Mouse (Mus musculus) urinary bladder, postnatal 25 days (tissue): ENCODE data around the gene Mttp.

Experiments used
- DNase-seq: peaks from one replicate; pipeline ENCODE4 v3.0.0; 2022; ENCODE audit warnings: low spot score

Gene Mttp

GRCm38 (mm10) chr3:138134528-138134927 lies 10.2 kb downstream of the Mttp start:
- DNase-seq = no peak

GRCm38 (mm10) chr3:138133916-138134315 lies 10.9 kb downstream of the Mttp start:
- no peak for DNase-seq

GRCm38 (mm10) chr3:138133463-138133862 lies 11.3 kb downstream of the Mttp start:
- DNase-seq = no peak

GRCm38 (mm10) chr3:138131168-138131567 lies 13.6 kb downstream of the Mttp start:
- no peak for DNase-seq

DNA sequence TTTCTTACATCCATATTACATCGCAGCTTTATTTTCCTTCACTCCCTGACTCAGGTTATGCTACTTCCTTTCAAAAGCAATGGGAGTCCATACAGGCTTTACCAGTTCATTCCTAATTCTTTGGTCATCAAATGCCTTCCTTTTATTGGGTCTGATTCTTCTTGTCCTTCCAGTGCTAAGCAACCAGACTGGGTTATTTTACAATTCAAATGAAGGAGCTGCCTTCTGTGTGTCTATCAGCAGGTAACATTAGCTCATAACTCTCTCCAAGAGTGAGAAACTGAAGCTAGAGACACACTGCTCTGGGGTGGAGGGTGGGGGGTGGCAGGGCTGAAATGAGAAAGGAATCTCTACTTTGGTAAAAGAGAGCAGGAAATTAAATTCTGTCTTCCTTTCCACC lies 14.1 kb downstream of the Mttp start:
- no peak for DNase-seq

- no peak for DNase-seq
Measured at GRCm38 (mm10) chr3:138129110-138129509, 15.7 kb downstream of the Mttp start.

- DNase-seq = no peak
Measured at GRCm38 (mm10) chr3:138123842-138124241, 20.9 kb downstream of the Mttp start.

GRCm38 (mm10) chr3:138121461-138121860 lies 23.3 kb downstream of the Mttp start:
- DNase-seq = no peak

DNA sequence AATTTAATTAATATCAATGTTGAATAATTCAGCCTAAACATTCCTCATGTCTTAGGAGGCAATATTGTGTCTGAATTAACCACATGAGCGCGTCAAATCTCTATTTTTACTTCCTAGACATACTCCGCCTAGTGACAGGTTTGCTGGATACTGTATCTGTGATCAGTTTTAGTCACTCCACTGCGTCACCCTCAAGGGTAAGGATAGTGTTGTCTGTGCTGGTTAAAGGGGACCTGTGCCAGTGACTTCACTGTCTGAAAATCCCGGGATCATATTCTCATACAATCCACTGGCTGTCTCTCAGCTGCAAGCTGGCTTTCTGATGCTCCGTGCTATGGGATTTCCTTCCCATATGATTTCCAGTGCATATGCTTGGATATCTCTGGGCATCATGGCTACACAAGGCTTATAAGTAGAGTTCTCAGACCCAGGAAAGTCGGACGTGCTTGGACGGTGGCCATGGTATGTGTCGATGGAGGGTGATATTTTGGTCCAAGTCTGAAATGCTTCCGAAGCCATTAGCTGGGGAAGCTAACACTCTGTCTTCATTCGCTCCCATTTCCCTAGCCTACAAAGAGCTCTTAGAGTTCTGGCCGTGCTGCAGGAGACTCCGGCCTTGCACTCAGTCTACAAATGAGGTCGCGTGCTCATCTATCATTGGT lies 25.2 kb downstream of the Mttp start:
- no peak for DNase-seq

DNA sequence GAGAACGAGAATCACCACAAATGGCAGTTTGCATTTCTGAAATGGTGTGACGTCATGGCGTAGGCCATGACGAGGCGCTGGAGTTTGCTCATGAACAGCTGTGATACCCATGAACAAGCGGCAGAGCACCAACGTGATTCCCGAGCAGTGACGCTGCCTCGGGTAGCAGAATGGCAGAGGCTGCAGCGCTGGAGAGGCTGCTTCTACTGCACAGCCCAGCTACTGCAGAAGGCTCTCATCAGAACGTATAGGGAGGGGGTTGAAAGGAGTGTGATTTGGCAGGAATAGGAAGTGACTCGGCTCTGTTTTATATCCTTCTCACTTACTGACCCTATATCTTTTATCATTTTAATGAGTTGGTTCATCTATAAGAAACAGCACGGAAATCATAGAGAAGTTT lies 25.9 kb downstream of the Mttp start:
- DNase-seq = no peak

GRCm38 (mm10) chr3:138118392-138118791 lies 26.4 kb downstream of the Mttp start:
- DNase-seq = no peak

GRCm38 (mm10) chr3:138116871-138117270 lies 27.9 kb downstream of the Mttp start:
- DNase-seq = no peak

DNA sequence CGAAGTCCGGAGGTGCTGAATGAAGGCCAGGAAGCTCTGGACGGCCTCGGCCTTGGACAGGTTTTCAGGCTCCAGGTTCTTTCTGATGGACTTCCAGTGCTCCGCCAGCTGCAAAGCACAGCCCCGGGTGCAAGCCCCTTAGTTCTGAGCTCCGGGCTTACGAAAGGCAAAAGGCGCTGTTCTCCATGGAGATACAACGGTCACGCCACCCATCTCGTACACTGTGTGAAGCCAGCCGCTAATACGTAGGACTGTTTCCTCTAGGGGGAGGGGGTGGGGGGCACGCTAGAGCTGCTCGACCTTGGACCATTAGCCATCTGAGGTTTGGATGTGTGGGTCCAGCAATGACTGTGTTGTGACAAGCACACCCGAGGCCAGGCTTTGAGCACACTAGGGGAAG lies 30.7 kb downstream of the Mttp start:
- DNase-seq = no peak

DNA sequence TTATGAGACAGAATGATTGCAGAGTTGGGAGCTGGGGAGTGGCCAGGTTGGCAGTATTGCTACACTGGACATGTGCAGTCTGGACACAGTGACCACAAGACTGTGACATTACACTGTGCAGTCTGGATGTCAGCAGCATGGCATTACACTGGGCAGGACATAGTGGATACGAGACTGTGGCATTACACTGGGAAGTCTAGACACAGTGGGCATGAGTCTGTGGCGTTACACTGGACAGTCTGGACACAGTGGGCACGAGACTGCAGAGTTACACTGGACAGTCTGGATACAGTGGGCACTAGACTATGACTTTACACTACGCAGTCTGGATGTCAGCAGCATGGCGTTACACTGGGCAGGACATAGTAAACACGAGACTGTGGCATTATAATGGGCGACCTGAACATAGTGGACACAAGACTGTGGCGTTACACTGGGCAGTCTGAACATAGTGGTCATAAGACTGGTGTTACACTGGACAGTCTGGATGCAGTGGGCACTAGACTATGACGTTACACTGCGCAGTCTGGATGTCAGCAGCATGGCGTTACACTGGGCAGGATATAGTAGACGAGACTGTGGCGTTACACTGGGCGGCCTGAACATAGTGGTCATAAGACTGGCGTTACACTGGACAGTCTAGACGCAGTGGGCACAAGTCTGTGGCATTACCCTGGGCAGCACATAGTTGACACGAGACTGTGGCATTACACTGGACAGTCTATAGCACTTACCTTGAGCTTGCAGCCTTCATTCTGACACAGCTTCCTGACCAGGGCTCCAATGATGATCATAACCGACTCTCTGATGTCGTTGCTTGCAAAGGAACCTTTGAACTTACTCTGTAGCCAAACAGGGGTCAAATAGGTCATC lies 33.6 kb downstream of the Mttp start:
- DNase-seq = no peak

- DNase-seq = no peak
Measured at GRCm38 (mm10) chr3:138106887-138107286, 37.9 kb downstream of the Mttp start.

DNA sequence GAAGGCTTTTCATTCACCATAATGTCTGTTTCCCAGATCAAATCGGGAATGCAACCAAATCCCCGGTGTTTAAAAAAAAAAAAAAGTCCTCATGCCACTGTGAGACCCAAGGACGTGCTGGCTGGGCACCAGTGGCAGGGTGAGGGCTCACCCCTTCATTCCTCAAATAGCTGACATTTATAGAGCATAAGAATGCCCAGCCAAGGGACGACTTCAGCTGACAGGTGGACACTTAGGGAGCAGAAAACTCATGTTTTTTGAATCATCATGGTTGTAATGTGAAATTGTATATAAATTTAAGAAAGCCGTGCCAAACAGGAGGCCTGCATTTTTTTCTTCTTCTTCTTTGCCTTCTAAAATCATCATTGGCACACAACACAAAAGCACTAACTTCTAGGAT lies 39.7 kb downstream of the Mttp start:
- no peak for DNase-seq

GRCm38 (mm10) chr3:138103690-138104089 lies 41.1 kb downstream of the Mttp start:
- no peak for DNase-seq

DNA sequence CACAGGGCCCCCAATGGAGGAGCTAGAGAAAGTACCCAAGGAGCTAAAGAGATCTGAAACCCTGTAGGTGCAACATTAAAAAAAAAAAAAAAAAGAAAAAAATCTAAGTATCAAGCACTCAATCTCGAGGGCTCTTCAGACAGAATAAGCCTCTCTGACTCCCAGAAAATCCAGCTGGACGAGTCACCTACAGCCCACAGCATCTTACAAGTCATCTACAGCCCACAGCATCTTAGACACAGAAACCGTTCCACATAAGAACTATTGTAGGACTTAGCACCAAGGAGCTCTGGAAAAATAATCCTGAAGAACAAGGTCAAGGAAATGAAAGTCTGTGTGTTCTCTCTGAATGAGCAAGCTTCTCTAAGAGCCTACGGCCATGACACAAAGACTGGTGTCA lies 42.8 kb downstream of the Mttp start:
- no peak for DNase-seq

DNA sequence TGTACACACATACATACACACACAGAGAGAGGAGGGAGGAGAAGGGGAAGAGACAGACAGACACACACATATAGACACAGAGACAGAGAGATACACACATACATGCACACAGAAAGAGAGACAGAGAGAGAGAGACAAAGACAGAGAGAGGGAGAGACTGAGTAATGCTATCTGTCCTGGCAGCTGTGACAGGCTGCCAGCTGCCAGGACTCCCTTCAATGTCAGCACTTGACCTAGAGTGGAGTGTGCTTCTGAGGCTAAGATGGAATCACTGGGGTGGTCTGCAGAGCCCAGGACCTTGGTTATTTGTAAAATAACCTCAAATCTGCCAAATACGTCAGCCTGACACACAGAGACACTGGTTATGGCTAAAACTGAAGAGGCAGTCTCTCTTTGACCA lies 47.0 kb downstream of the Mttp start:
- DNase-seq = no peak

DNA sequence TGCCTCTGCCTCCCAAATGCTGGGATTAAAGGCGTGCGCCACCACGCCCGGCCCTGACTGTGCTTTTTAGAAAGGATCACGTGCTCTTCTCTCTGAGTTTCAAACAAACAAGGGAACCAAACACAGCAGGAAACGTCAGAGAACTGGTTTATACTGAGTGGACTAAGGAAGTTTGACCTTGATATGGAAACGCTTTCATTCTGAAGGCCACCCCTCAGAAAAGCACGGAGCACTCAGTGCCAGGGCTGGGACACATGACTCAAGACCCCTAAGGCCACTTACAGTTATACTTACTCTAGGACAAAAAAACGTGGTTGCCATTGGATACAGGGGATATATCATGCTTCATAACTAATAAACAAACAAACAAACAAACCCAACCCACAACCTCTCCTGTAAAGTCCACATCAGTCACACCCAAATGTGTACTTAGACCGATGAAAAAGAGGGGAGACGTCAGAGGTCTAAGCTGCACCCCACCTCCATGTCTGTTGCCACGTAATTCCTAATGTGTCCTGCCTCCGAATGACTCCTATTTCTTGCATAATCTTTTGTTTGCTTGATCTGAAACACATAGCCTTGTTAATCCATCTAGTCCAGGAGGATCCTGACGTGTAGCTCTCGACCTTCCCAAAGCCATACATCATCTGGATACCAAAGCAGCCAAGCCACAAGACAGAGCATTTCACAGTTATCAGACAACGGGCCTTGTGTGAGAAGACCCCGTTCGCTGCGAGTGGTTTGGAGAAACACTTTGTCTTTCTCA lies 48.3 kb downstream of the Mttp start:
- DNase-seq = no peak

DNA sequence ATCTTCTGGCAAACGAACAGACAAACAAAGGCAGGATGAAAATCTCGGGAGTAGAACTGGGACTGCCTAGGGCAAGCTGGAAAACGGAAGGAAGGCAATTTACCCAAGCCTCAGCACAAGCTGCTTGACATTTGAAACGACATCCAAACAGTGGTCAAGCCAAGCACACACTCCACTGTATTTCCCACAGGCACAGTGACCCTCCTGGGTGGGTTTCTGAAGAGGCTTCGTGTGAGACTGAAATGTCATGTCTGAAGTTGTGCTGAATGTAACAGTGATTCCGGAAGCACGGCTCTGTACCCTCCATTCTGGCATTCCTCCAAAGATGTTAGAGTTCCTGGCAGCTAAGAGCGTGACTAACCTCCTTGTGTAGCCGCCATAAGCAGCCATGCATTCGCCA lies 49.0 kb downstream of the Mttp start:
- DNase-seq = no peak

DNA sequence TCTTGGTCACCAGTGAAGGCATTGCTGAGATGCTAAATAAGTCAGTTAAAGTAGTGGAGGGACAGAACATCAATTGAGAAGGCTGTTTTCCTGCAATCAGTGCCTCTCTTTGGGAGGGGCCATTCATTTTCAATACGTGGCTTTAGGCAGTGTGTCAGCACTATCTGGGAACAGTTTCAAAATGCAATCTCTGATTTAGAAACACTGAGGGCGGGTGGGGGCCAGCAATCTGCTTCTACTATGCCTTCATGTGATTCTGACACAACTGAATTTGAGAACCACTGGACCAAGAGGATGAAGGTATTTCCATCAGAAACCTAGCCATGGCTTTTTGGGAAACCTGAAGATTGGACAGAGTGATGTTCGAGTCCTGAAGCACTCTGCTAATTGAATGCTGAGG lies 49.5 kb downstream of the Mttp start:
- DNase-seq = no peak

DNA sequence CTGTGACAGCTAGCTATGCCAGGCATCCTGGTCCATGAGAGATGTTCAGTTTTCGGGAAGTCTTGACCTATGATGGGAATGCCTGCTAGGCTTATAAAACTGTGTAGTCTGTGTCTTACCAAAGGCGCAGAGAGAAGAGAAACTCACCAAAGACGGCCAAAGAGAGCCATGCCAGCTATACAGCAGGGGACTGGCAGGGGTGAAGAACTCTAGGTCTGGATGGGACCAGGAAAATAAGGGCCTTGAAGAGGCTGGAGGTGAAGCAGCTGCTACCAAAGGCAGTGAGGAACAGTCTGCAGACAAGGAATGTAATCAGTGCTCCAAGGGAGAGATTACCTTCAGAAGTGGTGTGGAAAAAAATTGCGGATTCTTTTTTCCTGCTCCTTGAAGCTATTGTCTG lies 60.9 kb downstream of the Mttp start:
- DNase-seq = no peak
